Mouse (Mus musculus) right cerebral cortex, postnatal 14 days (tissue): ENCODE measurements around the gene Cd36.
"Not testable (repeated sequence)": the region's sequence is repeated elsewhere in the genome, so short reads cannot be mapped to it uniquely, and the experiment has no call there.

Experiments
- DNase-seq: peaks from one replicate; pipeline ENCODE4 v3.0.0; 2022

Gene Cd36

GRCm38 (mm10) chr5:17888598-17888997 lies at the start of gene Cd36:
Cd36 (minus strand) TSS chr5:17888801.
- no peak for DNase-seq

GRCm38 (mm10) chr5:17934501-17934900 lies 45.9 kb upstream of the Cd36 start:
- DNase-seq, result no peak

GRCm38 (mm10) chr5:17931588-17931987 lies 43.0 kb upstream of the Cd36 start:
- DNase-seq, result not testable (repeated sequence)

- DNase-seq, result no peak
These were observed 40.5 kb upstream of the Cd36 start for GRCm38 (mm10) chr5:17929006-17929567.

- no peak for DNase-seq
These were observed 39.9 kb upstream of the Cd36 start for GRCm38 (mm10) chr5:17928471-17928870.

- no peak for DNase-seq
These were observed 35.5 kb upstream of the Cd36 start for GRCm38 (mm10) chr5:17924085-17924518.

GRCm38 (mm10) chr5:17923648-17924047 lies 35.0 kb upstream of the Cd36 start:
- no peak for DNase-seq

GRCm38 (mm10) chr5:17918966-17919365 lies 30.4 kb upstream of the Cd36 start:
- DNase-seq, result no peak

GRCm38 (mm10) chr5:17904766-17905165 lies 16.2 kb upstream of the Cd36 start:
- no peak for DNase-seq

- no peak for DNase-seq
These were observed 10.3 kb upstream of the Cd36 start for GRCm38 (mm10) chr5:17898948-17899347.

- not testable (repeated sequence) for DNase-seq
These were observed 9.0 kb upstream of the Cd36 start for GRCm38 (mm10) chr5:17897641-17898040.

- DNase-seq, result no peak
These were observed 5.1 kb upstream of the Cd36 start for GRCm38 (mm10) chr5:17893577-17894172.

- no peak for DNase-seq
These were observed 690 bp upstream of the Cd36 start for GRCm38 (mm10) chr5:17889291-17889690.

- DNase-seq, result no peak
These were observed 2.2 kb downstream of the Cd36 start for GRCm38 (mm10) chr5:17886377-17886776.

GRCm38 (mm10) chr5:17883357-17883875 lies 5.2 kb downstream of the Cd36 start:
- DNase-seq, result no peak

- no peak for DNase-seq
These were observed 7.1 kb downstream of the Cd36 start for GRCm38 (mm10) chr5:17881542-17881896.

- no peak for DNase-seq
These were observed 7.6 kb downstream of the Cd36 start for GRCm38 (mm10) chr5:17880799-17881541.

GRCm38 (mm10) chr5:17879924-17880323 lies 8.7 kb downstream of the Cd36 start:
- no peak for DNase-seq

- DNase-seq, result no peak
These were observed 11.6 kb downstream of the Cd36 start for GRCm38 (mm10) chr5:17877044-17877443.

GRCm38 (mm10) chr5:17876637-17877036 lies 12.0 kb downstream of the Cd36 start:
- no peak for DNase-seq

- DNase-seq, result no peak
These were observed 14.3 kb downstream of the Cd36 start for GRCm38 (mm10) chr5:17874335-17874734.

- no peak for DNase-seq
These were observed 23.2 kb downstream of the Cd36 start for GRCm38 (mm10) chr5:17865432-17865831.

GRCm38 (mm10) chr5:17863085-17863484 lies 25.5 kb downstream of the Cd36 start:
- no peak for DNase-seq

- no peak for DNase-seq
These were observed 30.2 kb downstream of the Cd36 start for GRCm38 (mm10) chr5:17858399-17858798.
